Mouse (Mus musculus) CH12.LX (cell line): Measurements from ENCODE around the gene Qsox1.

Source experiments
- CTCF ChIP-seq, 2 experiments: IDR thresholded peaks in 1 of 2; conservative IDR thresholded peaks in 1 of 2; 2 replicates each; pipeline ENCODE4 v1.5.1; 2011 to 2012; ENCODE audit warnings: low read depth in 2 of 2, low read length in 2 of 2, improper control_type of control experiment in 1 of 2, inconsistent platforms in 1 of 2, mild to moderate bottlenecking in 1 of 2, moderate library complexity in 1 of 2
- E2F4 ChIP-seq: IDR thresholded peaks from 2 replicates; pipeline ENCODE4 v1.6.1; 2011; ENCODE audit warnings: low read depth, low read length, improper control_type of control experiment; ENCODE audit not compliant: insufficient replicate concordance
- EP300 ChIP-seq: IDR thresholded peaks from 2 replicates; pipeline ENCODE4 v1.6.1; 2011; ENCODE audit warnings: low read length, improper control_type of control experiment
- HCFC1 ChIP-seq: IDR thresholded peaks from 2 replicates; pipeline ENCODE4 v1.6.1; 2012; ENCODE audit warnings: low read depth, mild to moderate bottlenecking, inconsistent platforms, low read length, improper control_type of control experiment
- MAX ChIP-seq: IDR thresholded peaks from 2 replicates; pipeline ENCODE4 v1.6.1; 2011; ENCODE audit warnings: low read length, improper control_type of control experiment
- MAZ ChIP-seq: IDR thresholded peaks from 2 replicates; pipeline ENCODE4 v1.6.1; 2012; ENCODE audit warnings: low read depth, mild to moderate bottlenecking, inconsistent platforms, low read length, improper control_type of control experiment, moderate library complexity
- MXI1 ChIP-seq: IDR thresholded peaks from 2 replicates; pipeline ENCODE4 v1.6.1; 2011; ENCODE audit warnings: mild to moderate bottlenecking, low read depth, low read length, improper control_type of control experiment
- NELFE ChIP-seq: IDR thresholded peaks from 2 replicates; pipeline ENCODE4 v1.6.1; 2011; ENCODE audit warnings: low read depth, low read length, improper control_type of control experiment
- POLR2A ChIP-seq: IDR thresholded peaks from 2 replicates; pipeline ENCODE4 v1.6.1; 2011; ENCODE audit warnings: low read depth, mild to moderate bottlenecking, improper control_type of control experiment, low read length
- POLR2AphosphoS2 ChIP-seq: IDR thresholded peaks from 2 replicates; pipeline ENCODE4 v1.6.1; 2011; ENCODE audit warnings: low read depth, low read length, improper control_type of control experiment
- USF2 ChIP-seq: conservative IDR thresholded peaks from 2 replicates; pipeline ENCODE4 v1.6.1; 2011; ENCODE audit warnings: low read depth, low read length, improper control_type of control experiment
- ZMIZ1 ChIP-seq: IDR thresholded peaks from 2 replicates; pipeline ENCODE4 v1.6.1; 2012; ENCODE audit warnings: low read depth, mild to moderate bottlenecking, inconsistent platforms, low read length, improper control_type of control experiment

GRCm38 (mm10) chr1:155809706-155810442 lies 2.8 kb downstream of the Qsox1 start:
- TF ChIP-seq CTCF (conservative IDR thresholded peaks at IDR 0.05 in 1 of 2, IDR thresholded peaks at IDR 0.05 in 1 of 2; ENCODE audit: low read depth in 2 of 2, low read length in 2 of 2) (no peak), NELFE (no peak), ZMIZ1 (no peak), MXI1 (no peak), EP300 (no peak), HCFC1 (no peak), POLR2A (no peak), MAX (no peak), USF2 (no peak), E2F4 (no peak), POLR2AphosphoS2 (no peak), MAZ (no peak)
